Mouse (Mus musculus): ENCODE measurements around the gene Cbr2.

Gene Cbr2

DNA sequence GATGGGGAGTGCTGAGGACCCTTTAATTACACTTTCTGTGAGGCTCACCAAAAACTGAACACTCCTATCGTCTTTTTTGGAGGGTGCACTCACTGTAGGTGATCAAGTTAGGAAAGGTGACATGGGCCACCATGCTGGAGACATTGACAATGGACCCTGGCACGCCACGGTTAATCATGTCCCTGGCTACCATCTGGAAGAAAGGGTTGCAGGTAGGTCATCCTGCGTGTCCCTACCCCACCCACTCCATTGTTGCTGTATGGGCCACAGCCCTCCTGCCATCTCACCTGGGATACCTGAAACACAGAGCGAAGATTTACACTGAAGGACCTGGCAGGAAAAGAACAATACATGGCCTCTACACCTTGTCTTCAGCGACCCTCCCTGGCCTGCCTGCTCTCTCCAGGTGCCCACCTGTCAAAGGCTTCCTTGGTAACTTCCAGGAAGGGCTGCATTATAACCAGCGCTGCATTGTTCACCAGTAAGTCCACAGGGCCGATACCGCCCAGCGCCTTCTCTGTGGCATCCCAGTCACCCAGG lies 1.5 kb downstream of the Cbr2 start:
- DNase-seq = no peak

DNA sequence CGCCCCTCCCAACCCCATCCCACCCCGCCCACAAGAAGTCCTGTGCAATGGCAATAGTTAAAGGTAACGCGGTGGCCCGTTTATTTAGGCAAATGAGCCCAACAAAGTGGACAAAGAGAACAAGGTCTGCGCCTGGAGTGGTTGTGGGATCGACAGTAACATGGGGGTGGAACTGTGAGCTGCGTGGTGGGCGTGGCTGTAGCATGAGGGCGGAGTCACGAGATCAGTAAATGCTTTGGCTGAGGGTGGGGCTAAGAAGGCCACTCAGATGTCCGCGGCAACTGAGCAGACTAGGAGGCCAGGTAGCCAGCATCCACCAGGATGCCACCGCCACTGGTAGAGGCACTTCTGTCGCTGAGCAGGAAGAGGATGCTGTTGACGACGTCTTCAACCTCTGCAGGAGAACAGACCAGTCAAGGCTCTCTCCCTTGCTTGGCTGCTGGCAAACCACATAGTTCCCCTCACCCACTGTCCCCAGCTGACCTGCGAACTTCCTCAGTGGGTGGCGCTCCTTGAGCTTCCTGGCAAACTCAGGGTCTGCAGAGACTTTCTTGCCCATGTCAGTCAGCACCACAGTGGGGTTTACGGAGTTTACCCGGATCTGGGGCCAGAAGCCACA lies 2.4 kb downstream of the Cbr2 start:
- peak; percentile 83 for DNase-seq

DNA sequence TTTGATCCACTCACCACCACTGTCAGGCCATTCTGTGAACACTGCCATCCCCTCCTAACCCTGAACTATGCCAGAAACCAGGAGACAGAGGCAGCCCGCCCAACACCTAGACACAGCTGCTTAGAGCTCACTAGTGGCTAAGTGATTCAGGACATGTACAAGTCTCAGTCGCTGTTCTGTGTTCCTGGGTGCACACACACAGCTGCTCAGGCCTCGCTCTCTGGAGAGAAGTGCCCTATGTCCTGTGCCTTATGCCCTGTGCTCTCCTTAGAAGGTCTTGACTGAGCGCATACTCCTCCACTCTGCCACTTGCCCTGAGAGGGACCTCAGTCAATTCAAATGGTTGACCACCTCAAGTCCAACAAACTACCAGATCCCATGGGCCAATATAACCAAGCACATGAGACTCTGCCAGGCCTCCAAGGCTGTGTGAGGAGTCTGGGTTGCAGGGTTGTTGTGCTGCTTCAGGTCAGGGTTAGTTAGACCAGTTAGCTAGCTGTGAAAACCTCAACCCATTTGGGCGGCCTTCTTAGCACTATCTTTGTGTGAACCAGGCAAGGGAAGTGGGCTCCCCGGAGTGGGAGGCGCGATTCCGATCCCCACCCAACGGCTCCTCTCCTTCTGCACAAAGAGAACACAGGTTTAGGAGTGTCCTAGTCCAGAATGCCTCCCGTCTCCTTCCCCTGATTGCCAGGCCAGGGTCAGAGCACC lies 3.2 kb downstream of the Cbr2 start:
- DNase-seq = no peak

DNA sequence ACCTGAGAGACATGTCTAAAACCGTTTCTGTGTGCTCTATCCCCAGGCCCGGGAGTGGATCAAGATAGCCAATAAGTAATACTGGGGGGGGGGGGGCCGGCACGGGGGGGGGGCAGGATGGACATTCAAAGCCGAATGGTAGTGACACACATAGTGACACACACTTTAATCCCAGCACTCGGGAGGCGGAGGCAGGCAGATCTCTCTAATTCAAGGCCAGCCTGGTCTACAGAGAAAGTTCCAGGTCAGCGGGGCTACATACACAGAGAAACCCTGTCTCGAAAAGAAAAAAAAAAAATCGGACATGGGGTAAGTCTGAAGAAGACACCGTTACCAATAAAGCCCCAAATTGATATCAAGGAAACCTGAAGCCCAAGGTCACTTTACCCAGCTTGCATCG lies 4.3 kb downstream of the Cbr2 start:
- DNase-seq = no peak

DNA sequence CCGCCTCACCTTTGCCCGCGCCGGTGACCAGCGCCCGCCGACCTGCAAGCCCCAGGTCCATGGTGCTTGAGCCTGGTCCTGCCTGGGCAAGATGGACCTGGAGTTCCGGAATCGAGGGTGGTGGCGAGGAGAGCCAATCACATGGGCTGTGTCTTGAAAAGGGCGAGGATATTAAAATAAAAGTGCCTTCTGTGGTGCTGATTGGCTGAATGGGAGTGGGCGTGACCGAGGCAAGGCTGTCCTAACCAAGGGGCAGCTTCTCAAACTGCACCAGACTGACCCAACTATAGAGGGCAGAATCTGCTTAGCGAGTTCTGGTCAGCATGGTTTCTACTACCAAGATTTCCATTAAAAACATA lies 4.8 kb downstream of the Cbr2 start, which contains the start of gene Dcxr:
Gene Dcxr, minus strand, starts transcription at position 113 of the 359 bp plus-strand sequence.
- DNase-seq = peak; percentile 97

DNA sequence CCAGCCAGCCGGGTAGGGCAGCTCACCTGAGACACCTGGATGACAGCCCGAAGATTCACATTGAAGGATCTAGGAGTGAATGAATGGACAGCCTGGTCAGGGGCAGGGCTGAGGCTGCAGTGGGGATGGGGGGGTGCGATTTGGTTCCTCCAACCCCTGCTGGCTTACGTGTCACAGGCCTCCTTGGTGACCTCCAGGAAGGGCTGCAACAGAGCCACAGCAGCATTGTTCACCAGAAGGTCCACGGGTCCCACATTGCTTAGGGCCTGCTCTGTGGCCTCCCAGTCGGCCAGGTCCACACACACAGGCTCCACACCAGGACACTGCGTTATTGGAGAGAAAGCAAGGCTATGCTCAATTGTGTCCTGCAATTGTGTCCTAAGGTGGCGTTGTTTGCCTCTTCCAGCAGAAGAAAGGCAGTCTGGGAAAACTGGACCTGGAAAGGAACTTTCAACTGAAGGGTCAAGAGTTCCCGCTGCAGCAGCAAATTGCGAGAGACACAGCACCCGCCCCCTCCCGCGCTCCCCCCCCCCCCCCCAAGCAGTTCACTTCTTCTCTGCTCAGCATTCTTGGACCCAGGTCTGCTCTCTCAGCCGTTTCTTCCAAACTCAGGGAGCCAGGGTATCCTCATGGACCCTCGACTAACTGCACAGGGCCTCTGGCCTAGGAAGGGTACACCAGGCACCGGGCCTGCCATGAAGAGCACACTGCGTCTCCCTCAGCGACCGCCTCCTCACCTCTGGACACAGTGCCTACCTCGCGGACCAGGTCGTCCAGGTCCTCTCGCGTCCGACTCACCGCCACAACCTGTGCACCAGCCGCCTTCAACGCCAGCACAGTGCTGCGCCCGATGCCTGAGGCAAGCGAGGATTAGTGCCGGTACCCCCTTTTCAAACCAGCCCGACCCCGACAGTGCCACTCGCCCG lies 5.4 kb downstream of the Cbr2 start:
- DNase-seq = no peak

DNA sequence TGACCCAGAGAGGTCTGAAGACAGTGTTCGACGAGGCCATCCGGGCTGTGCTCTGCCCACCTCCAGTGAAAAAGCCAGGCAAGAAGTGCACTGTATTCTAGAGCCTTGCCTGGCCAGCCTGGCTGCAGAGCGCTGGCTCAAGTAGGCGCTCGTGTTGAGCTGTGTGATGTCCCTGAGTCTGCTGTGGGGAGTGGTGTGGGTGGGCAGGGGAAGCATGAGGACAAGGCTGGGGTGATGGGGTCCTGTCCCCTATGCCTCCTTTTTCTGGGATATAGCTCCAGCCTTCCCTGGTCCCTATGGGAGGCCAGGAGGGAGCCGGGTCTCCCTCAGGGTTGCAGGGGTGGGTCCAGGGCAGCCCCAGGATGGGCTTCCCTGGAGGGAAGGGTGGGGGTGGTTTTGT lies 8.4 kb downstream of the Cbr2 start:
- DNase-seq = no peak

DNA sequence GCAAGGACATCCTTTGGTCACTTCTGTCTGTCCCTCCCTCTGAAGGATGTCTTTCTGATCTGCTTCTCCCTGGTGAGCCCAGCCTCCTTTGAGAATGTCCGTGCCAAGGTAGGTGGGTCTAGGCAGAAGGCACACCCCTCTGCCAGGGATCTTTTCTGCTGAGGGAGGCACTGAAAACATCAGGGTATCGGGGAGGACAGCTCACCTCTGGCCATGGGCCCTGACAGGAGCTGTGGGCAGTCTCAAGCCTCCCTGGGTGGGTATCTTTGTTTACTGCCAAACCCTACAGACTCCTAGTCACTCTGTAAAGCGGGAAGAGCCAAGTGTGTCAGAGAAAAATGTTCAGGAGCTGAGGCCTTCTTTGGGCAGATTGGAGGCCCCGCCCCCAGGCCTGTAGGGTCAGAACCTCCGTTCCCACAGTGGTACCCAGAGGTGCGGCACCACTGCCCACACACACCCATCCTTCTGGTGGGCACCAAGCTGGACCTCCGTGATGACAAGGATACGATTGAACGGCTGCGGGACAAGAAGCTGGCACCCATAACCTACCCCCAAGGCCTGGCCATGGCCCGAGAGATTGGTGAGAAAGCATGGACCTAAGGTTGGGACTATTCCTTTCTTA lies 9.0 kb downstream of the Cbr2 start:
- DNase-seq = peak; percentile 36

DNA sequence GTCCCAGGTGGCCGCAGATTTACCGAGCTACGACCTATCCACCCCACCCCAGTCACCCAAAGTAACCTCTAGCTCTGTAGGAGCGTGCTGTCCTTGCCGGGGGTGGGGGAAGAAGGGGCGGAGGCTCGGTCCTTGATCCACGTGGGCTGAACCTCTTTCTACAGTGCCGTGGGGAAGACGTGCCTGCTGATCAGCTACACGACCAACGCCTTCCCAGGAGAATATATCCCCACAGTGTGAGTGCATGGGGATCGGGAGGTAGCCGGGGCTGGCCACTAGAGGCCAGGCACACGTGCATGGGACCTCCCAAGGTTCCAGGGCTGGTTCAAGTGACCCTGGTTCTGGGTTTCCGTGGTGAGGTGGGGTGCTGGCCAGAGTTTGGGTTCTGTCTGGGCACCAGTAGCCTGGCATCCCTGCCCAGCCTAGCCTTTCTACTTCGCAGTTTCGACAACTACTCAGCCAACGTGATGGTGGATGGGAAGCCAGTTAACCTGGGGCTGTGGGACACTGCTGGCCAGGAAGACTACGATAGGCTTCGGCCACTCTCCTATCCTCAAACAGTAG lies 9.8 kb downstream of the Cbr2 start:
- no peak for DNase-seq

DNA sequence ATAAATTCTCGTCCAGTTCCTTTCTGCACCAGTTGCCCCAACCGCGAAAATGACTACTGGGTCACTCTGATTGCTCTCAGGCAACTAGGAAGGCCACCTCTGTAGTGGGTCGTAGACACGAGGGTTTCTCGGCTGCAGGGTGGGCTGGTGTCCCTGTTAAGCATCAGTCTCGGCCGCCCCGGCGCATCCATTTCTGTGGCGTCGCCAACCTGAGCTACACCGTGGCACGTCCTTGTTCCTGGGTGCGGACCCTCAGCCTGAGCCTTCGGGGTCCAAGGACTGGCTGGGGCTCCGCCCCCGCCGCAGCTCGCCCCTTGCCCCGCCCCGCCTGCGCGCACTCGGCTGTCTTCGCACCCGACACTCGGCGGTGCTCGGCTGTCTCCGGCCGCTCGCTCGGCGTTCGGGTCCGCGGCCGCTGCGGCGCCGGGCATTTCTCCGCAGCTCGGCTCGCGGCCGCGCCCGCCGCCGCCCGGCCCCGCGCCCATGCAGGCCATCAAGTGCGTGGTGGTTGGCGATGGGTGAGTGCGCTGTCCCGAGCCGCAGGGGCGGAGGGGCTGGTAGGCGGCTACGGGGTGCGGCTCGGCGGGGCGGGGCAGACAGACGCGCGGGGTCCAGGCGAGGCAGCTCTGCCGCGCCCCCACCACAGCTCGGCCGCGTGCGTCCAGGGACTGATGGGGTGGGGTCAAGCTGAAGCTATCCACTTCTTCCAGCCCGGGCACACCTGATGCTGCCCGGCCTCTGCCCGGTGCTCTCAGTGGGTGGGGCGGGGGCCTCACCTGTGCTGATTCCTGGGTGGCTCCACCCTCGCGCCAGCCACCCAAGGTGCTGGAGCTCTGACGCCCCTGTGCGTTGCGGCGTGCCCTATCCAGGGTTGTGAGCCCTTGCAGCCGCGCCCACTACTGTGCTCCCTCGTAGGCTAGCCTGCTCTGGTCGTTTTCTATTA lies 10.5 kb downstream of the Cbr2 start, which contains the start of gene Rac3:
Gene Rac3, plus strand, starts transcription at position 347 of the 943 bp plus-strand sequence.
- DNase-seq = peak; percentile 79

DNA sequence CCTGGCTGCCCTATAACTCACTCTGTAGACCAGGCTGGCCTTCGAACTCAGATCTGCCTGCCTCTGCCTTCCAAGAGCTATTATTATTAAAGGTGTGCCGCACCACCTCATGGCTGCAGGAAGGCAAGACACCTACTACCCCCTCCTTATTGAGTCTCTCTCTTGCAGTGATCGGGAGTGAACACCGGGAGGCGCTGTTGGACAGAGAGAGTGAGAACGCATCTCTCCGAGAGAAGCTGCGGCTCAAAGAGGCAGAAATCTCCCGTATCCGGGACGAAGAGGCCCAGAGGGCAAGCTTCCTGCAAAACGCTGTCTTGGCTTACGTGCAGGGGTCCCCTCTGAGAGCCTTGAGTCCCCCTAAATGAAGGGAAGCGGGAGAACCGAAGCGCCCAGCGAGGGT lies 11.5 kb downstream of the Cbr2 start:
- peak; percentile 96 for DNase-seq

DNA sequence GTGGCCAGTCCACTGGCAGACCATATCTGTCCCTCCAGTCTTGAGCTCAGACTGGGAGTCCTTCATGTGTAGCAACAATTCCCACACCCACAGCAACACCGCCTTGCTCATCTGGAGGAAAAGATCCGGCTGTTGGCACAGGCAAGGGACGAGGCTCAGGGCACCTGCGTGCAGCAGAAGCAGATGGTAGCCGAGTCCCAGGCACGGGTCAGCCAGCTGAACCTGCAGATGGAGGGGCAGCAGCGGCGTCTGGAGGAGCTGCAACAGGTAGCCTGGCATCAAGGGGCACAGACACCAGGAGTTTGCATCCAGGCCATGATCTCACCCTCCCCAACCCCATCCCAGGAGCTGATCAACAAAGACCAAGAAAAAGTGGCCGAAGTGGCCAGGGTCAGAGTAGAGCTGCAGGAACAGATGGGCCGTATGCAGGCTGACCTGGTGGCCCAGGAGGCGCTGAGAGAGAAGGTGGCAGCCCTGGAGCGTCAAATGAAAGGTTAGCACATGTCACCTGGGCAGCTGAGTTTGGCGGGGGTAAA lies 12.0 kb downstream of the Cbr2 start:
- no peak for DNase-seq

DNA sequence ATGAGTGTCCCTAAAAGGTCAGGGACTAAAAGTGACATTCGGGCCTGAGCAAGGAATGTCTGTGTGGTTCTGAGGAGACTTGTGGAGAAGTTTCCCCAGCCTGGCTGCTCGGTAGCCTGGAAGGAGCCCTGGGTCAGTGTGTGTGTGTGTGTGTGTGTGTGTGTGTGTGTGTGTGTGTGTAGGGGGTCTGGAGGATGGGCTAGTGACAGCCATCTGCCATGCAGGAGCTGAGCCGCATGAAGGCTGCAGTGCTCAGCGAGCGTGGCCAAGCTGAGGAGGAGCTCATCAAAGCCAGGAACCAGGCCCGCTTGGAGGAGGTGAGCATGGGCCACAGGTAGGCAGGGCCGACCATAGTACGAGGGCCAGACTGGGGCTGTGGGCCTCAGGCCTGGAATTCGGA lies 12.7 kb downstream of the Cbr2 start:
- no peak for DNase-seq

DNA sequence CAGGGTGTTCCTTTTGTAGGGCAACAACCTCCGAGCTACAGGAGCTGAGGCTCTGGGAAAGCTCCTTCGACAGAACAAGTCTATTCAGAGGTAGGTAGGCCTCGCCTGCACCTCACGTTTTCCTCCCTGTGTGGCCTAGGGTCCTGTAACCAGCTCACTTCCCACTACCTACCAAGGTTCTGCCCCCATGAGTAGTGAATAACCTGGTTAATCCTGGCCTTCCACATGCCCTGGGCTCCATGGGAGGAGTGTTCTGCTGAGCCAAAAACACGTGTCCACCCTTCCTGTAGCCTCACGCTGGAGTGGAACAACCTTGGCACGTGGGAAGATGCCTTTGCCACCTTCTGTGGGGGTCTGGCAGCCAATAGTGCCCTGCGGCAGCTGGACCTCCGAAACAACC lies 16.8 kb downstream of the Cbr2 start:
- no peak for DNase-seq

DNA sequence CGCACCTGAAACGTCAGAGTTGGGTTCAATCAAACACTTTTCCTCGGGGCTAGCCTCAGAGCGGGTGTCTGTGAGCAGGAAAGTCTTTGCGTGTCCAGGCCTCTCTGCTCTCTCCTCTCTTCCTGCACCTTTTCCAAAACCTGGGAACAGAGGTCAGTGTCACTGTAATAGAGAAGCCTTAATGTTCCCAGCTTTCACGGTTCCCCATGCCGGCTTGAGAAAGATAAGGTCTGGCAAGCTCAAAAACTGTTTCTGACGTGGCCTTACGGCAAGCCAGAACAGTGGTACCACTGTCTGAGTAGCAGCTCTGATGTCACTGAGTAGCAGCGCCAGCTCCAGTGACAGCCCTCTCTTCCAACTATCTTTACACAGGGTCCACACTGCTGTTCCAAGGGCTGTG lies 17.4 kb downstream of the Cbr2 start:
- no peak for DNase-seq

DNA sequence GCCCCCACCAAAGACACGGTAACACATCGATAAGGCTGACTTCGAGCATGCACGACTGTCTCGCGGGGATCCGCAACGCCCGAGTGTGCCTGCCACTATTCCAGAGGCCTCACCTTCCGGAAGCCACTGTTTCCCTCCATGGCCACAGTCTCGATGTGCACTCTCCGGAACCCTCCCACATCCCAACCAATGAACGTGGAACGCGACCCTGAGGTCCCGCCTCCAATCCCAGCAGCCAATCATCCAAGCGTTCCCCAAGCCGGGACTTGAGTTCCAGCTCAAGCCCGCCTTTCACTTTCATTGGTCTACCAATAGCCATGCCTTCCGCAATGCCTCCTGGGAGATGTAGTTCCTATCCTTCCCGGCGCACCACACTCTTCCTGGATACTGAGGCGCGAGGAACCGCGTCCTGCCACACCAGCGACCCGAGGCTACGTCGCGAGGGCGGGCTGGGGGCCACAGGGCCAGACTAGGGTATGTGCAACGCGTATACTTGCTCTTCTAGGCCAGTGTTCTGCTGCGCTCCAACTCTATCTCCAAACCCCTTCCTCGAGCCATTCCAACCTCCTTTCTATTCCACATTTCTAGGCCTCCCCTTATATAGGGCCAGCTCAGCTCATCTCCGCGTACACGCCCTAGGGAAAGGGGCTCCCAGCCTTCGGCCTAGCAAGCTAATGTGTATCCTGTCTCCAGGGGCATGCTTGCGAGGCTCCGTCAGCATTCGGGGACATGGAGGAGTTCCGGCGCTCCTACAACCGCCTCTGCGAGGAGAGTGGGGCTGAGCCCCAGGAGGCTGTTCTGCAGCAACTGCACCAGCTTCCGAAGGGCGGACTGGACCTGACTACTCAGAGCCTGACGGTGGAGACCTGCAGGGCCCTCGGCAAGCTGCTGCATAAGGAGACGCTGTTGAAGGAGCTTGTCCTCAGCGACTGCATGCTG lies 18.1 kb downstream of the Cbr2 start, which contains the start of the genes Cenpx and Lrrc45:
Gene Cenpx, minus strand, starts transcription at position 159 of the 939 bp plus-strand sequence.
Gene Lrrc45, plus strand, starts transcription at position 346 of the 939 bp plus-strand sequence.
- peak; percentile 99 for DNase-seq

DNA sequence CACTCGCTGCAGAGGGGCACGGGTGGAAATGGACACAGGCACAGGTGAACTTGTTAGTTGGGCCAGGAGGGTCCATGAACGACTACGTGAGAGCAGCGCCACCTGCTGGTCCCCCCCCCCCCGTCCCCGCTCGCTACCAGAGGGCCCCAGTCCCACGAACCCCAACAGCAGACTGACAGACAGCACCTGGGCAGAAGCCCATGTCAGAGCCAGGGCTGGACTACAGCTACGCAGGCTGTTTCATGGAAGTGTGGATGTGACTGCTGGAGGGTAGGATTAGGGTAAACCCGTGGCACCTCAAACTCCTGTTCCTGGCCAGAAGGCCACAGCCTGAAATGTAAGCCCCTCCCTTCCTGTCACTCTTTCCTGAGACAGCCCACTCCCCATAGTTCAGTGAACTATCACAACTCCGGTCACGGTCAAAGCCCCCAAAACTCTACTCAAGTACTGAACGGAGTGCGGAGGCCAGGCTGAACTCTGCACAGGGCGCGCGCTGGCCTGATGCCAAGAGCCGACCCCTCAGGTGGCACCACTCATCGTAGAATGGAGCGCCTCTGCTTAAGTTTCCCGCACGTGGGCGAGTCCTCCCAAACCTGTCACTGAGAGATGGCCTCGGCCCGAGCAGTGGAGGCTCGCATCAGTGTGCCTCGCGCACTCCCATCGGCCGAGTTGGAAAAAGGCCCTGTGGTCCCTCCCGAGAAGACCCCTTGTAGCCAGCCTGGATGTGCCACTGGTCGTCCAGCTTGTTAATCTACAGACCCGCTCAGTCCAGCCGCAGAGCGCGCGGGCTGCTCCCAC lies 18.9 kb downstream of the Cbr2 start:
- peak; percentile 49 for DNase-seq

DNA sequence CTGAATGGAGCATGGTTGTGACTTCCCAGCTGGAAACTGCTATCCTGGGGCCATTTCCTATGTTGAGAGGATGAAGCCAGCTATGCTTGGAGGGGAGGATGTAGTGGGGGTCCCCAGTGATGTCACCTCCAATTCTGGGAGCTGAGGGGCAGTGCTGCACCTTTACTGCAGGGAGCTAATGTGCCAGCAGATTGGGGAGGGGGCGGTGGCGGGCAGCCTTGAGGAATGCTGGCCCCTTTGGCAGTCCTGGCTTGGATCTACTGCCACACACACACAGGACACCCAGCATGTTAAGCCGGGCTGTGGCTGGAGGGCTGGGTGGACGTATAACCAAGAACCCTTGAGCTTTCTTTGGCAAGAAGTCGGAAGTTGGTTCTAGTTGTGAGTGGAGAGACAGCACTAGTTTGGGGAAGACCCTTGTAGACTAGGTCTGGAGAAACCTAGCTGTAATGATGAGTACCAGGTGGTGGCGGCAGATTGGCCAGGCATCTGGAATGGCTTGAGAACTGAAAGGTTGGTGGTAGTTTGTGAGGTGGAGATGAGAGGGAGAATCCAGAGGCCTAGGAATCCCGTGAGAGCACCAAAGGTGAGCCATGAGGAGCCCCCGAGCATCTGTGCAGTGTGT lies 19.8 kb downstream of the Cbr2 start:
- no peak for DNase-seq
